Mouse (Mus musculus): ENCODE data around the gene Commd6.

The Commd6 gene

DNA sequence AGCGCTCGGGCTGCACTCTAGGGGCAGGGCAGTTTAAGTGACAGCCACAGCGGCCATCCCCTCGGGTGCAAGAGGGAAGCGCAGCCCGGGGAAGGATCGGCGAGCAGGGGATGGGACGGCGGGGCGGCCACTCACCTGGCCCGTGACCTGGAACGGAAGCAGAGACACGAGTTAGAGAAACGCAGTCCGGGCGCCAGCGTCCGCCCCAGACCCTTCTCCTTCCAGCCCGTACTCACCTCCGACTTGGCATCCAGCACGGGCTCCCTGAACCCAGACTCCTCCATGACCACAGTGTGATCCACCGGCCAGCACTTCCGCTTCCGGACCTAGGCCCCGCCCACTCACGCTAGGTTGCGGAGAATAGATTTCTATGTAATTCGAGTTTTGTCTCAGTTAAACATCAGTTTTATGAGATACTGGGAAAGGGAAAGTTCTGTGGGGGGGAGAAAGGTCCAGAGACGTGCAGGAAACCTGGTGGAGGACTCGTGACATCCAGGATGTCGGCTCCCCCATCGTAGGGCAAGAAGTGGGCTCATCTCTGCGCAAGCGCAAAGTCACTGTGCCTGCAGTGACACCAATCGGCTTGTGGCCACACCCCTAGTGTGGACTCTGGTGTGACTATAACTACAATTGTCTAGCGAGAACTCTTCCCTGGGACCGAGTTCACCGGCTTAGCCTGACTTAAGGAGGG, at the start of gene Commd6:
Commd6 (minus strand) TSS at position 534 of the 691 bp plus-strand sequence.
- in situ Hi-C loops (cut with MboI; ENCODE audit: low pct_unique_long_range_greater_than_20kb in 1 of 2, low sequenced_read_pairs in 2 of 2, unreplicated experiment in 1 of 2): no loop called here

DNA sequence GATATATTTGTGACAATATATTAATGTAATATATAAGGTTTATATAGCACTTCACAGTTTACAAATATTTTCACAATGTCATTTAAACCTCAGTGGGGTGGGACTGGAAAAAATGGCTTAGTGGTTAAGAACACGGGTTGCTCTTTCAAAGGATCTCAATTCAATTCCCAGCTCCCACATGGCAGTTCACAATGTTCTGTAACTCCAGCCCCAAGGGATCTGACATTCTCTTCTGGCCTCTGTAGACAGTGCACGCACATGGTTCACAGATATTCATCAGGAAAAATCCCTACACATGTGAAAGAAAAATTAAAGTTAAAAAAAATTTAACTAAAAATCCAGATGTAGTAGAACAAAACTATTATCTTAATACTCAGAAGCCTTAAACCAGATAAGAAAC, 47.9 kb upstream of the Commd6 start:
- in situ Hi-C loops (cut with MboI; ENCODE audit: low pct_unique_long_range_greater_than_20kb in 1 of 2, low sequenced_read_pairs in 2 of 2, unreplicated experiment in 1 of 2): no loop called here

DNA sequence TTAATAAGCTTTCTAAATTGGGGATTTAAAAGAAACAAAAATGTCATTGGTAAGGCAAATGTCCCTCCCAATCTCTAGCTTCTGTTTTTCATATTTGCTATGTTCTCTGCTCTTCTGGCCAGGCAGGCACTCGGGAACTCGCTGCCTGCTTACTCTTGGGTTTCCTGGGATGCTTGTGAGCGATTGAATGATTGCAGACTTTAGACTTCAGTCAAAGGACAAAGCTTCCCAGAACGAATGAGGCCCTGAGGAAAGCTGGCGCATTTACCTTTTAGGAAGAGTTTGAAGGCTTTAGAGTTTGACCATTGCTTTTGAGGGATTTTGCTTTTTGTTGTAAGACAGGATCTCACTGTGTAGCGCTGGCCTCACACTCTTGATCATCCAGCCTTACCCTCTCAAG, 47.2 kb upstream of the Commd6 start:
- in situ Hi-C loops (cut with MboI; ENCODE audit: low pct_unique_long_range_greater_than_20kb in 1 of 2, low sequenced_read_pairs in 2 of 2, unreplicated experiment in 1 of 2): no loop called here

DNA sequence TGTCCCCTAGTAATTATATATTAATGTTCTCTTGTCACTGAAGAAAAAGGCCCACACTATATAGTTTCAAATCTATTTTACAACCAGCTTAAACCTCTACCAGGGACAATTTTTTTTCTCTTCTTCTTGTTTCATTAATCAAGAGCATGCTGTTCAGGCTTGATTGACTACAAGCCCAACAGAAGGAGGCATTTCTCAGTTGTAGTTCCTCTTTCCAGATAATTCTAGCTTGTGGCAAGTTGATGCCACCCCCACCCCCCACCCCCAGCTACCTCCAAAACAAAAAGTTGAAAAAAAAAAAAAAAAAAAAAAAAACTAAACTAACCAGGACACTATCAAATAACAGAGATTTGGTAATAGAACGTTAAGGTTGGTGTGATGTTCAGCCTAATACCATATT, 31.7 kb upstream of the Commd6 start:
- in situ Hi-C loops (cut with MboI; ENCODE audit: low pct_unique_long_range_greater_than_20kb in 1 of 2, low sequenced_read_pairs in 2 of 2, unreplicated experiment in 1 of 2): no loop called here

DNA sequence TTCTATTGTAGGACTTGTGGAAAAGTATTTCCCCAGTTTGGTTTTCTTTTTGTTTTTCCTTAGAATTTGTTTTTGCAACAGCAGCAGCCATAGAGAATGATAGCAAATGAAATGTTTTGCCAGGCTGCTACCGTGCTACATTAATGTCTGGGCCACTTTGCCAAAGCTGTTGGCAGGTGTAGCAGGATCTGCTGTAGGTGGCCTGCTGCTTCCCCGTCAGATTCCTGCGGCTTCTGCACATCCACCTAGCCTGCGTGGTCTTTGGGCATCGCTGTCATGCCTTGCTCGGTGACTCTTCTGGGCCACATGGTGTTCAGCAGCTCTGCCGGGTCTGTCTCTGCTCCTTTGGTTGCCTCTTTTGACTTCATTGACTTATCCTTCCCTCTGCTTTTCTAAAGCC, 28.1 kb upstream of the Commd6 start:
- in situ Hi-C loops (cut with MboI; ENCODE audit: low pct_unique_long_range_greater_than_20kb in 1 of 2, low sequenced_read_pairs in 2 of 2, unreplicated experiment in 1 of 2): no loop called here

DNA sequence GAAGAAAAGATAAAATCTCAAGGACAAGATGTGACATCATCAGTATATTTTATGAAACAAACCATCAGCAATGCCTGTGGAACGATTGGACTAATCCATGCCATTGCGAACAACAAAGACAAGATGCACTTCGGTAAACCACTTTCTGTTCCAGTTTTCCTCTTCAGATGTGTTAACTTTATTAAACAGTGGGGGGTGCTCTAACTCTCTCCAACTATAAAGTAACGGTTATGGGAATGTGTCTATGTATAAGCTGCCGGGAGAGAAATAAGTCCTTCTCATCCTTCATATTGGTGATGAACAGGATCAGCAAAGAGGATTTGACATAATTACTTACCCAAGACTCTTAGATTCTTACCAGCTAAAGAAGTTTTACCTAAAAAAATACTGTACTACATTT, 26.1 kb upstream of the Commd6 start:
- in situ Hi-C loops (cut with MboI; ENCODE audit: low pct_unique_long_range_greater_than_20kb in 1 of 2, low sequenced_read_pairs in 2 of 2, unreplicated experiment in 1 of 2): no loop called here

DNA sequence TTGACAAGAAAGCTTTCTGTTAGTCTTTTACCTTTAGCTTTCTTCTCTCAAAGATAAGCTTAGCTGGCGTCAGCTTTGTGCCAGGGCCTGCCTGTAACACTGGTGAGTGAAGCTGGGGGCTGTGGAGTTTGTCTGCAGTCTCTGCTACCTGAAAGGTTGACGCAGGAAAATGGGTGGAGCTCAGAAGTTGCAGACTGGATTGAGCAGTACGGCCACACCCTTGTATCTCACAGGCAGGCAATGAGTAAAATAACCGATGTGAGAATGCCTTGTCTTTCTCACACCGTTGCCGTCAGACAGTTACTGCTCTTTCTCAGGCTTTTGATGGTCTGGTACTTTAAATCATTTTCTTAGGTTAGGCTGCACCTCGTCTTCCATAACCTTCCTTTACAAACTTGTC, 25.6 kb upstream of the Commd6 start:
- in situ Hi-C loops (cut with MboI; ENCODE audit: low pct_unique_long_range_greater_than_20kb in 1 of 2, low sequenced_read_pairs in 2 of 2, unreplicated experiment in 1 of 2): no loop called here

DNA sequence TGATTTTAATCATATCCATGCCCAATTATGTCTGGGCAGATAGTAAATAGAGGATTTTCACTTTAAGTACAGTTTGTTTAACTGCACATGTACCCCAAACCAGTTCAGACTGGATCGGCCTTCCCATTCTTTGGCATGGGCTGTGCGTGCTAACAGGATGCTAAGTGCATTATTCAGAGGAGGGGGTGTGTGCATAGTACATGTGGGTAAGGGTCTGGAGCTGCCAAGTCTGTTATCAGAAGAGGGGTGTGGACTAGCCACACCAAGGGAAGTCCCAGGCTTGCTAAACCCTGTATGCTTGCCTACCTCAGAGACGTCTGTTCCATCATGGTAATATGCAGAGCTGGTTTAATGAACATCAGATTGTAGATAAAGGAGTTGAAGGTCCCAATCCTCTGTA, 23.8 kb upstream of the Commd6 start:
- in situ Hi-C loops (cut with MboI; ENCODE audit: low pct_unique_long_range_greater_than_20kb in 1 of 2, low sequenced_read_pairs in 2 of 2, unreplicated experiment in 1 of 2): no loop called here

DNA sequence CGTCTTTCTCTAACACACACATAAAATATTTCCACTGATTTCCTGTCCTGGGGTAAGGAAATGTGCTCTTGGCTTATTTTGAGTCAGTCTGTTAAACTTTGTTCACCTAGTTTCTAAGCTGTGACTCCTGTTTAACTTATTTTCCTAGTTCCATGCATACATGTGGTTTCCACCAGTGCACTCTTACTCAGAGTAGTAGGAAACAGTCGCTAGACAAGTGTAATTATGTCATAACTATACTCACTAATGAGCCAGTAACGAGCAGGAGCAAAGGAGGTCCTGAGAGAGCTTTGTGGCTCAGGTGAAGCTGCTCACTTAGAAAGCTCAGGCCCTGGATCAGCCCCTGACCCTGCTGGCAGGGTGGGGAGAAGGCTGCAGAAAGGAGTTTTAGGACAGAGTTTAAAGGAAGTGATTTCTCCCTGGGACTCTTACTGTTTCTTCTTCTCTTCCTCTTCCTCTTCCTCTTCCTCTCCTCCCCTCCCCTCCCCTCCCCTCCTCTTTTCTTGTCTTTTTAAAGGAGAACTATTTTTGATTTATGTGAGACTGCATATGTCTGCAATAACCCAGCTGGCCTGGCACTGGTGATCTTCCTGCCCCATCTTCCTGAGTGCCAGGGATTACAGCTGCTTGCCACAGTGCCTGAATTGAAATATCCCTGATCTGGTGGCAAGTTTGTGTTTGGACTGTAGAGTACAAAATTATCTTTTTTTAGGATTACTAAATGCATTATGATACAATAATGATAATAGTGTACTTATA, 21.3 kb upstream of the Commd6 start:
- in situ Hi-C loops (cut with MboI; ENCODE audit: low pct_unique_long_range_greater_than_20kb in 1 of 2, low sequenced_read_pairs in 2 of 2, unreplicated experiment in 1 of 2): no loop called here

DNA sequence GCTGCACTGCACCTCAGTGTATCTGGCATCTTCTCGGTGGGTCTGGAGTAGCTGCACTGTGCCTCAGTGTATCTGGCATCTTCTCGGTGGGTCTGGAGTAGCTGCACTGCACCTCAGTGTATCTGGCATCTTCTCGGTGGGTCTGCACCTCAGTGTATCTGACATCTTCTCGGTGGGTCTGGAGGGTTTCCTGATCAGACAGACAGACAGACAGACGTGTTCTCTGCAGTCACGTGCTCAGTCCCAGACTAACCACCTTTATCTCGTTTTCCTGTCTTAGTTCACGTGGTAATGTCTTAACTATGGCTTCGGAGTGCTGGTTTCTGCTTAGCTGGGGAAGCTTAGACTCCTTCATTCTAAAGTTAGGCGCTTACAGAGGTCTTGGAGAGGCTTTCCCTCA, 15.8 kb upstream of the Commd6 start:
- in situ Hi-C loops (cut with MboI; ENCODE audit: low pct_unique_long_range_greater_than_20kb in 1 of 2, low sequenced_read_pairs in 2 of 2, unreplicated experiment in 1 of 2): no loop called here

DNA sequence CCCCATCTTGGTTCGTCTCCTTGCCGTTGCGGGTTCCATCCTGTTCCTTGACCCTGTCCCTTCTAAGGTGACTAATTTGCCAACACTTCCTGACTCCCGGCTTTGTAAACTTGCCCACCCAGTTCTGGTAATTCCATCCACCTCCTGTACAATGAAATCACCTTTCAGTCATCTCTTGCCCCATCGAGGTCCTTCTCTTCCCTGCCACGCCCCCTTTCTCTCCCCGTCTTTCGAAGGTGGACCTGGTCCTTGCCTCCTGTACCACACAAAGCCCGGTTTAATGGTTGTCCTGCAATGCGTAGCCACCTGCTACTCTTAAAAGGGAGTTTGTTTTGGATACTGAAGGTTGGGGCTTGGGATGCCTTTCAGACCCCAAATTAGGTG, 14.0 kb upstream of the Commd6 start:
- in situ Hi-C loops (cut with MboI; ENCODE audit: low pct_unique_long_range_greater_than_20kb in 1 of 2, low sequenced_read_pairs in 2 of 2, unreplicated experiment in 1 of 2): no loop called here

DNA sequence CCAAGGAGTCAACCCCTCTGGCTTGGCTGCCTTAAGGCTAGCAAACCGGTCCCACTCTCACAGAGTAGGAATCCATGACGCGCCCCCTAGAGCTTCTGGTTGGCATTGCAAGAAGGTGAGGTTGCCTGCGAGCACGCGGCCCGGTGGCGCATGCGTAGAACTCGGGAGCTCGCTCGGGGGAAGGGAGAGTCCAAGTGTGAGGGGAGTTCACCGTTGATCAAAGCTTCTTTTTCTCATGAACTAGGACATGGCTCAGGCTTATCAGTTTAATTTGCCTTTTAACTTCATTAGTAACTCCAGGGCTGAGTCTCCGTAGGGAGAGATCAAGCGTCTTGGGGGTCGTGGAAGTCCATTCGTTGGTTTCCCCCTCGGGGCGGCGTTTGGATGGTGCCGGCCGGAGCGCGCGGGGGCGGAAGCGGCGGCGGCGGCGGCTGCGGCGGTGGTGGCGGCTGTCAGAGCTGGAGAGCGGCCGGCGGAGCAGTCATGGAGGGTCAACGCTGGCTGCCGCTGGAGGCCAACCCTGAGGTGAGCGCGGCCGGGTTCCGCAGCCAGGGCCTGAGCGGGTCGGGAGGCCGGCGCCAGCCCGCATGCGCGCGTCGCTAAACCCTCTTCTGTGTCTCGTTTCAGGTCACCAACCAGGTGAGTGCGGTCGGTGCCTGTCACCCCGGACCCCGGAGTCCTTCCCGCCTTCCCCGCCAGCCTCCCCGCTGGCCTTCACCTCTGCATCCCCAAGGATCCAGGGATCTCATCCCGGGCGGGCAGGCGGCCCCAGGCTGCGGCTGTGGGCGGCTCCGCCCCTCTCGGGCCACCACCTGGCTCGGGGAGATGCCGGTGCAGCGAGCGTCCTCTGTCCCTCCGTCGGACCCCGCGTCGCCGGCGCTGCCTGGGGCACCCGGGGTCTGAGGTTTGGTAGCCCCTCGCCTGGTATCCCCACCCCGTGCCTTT, 13.4 kb upstream of the Commd6 start, which contains the start of gene Uchl3:
Uchl3 (plus strand) TSS at position 387 of the 945 bp plus-strand sequence.
- in situ Hi-C loops (cut with MboI; ENCODE audit: low pct_unique_long_range_greater_than_20kb in 1 of 2, low sequenced_read_pairs in 2 of 2, unreplicated experiment in 1 of 2): no loop called here

DNA sequence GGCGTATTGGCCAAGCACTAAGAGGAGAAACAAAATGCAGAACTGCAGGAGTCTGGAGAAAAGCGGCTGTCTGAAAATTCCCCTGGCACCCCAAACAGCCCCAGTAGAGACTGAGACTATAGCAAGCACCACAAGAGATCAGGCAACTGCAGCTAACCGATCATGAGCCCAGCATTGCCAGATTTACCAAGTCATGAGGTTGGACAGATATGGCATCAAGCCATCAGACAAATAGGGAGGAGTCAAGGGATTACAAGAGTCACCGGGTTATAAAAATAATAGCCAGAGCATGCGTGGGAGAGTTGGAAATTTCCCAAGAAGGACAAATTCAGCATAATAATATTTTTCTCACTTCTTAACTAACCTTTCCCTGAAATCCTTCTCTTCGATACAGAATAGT, 12.1 kb upstream of the Commd6 start:
- in situ Hi-C loops (cut with MboI; ENCODE audit: low pct_unique_long_range_greater_than_20kb in 1 of 2, low sequenced_read_pairs in 2 of 2, unreplicated experiment in 1 of 2): no loop called here

DNA sequence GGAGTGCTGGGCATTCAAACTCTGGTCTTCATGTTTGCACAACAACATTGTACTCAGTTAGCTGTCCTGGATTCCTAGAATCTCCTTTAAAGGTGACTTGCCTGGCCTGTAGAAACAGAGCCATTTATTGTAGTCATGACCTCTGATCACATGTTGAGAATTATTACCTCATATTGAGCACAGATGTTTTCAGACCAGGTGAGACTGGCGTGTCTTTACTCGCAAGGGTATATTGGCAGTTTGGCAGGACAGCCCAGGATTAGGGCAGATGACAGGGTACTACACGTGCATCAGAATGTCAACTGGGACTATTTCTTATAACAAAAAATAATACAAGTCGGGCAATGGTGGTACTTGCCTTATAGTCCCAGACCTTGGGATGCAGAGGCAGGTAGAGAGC, 10.1 kb upstream of the Commd6 start:
- in situ Hi-C loops (cut with MboI; ENCODE audit: low pct_unique_long_range_greater_than_20kb in 1 of 2, low sequenced_read_pairs in 2 of 2, unreplicated experiment in 1 of 2): no loop called here

DNA sequence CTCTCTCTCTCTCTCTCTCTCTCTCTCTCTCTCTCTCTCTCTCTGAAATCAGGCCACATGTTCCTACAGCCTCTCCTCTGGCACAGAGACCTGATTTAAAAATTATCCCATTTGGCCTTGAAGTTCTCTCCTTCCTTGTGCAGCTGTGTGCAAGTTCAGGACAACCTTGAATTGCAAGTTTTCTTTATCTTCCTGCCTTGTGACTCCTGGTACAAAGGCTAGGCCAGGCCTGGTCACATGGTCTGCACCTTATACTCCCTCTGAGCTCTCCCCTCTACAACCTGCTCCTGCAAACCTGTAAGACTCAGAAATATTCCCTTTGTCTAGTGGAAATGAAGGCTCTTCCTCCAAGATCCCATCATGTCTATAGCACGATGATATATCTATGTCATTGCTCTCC, 4.5 kb upstream of the Commd6 start:
- in situ Hi-C loops (cut with MboI; ENCODE audit: low pct_unique_long_range_greater_than_20kb in 1 of 2, low sequenced_read_pairs in 2 of 2, unreplicated experiment in 1 of 2): no loop called here

DNA sequence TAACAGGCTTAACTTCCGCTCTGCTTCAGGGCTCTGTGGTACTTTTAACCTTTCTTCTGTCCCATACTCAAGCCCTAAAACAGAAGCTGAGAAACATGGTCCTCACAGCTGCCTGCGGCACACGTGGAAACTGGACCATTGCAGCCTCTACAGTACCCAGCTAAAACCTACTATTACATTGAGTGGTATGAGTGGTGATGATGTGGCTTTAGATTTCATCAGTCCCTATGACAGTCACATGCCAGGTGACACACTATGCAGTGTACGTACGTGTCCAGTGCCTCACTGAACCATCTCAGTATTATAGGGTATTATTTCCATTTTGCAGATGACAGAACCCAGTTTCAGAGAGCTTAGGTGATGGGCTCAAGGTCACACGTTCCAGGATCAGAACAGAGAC, 3.1 kb downstream of the Commd6 start:
- in situ Hi-C loops (cut with MboI; ENCODE audit: low pct_unique_long_range_greater_than_20kb in 1 of 2, low sequenced_read_pairs in 2 of 2, unreplicated experiment in 1 of 2): no loop called here

DNA sequence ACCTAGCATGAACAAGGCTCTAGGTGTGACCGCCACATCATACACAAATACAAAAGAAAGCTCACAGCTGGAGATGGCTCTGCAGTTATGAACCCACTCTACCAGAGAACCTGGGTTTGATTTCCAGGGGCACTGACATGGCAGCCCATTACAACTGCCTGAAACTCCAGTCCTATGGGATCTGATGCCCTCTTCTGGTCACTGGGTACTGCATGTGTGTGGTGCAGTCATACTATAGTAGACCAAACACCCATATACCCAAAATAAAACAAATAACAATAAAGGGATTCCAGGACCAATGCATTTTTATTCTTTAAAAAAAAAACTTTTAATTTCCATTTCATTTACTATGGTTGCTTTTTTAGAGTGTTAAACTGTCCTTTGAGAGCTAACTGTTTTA, 4.7 kb downstream of the Commd6 start:
- in situ Hi-C loops (cut with MboI; ENCODE audit: low pct_unique_long_range_greater_than_20kb in 1 of 2, low sequenced_read_pairs in 2 of 2, unreplicated experiment in 1 of 2): no loop called here

DNA sequence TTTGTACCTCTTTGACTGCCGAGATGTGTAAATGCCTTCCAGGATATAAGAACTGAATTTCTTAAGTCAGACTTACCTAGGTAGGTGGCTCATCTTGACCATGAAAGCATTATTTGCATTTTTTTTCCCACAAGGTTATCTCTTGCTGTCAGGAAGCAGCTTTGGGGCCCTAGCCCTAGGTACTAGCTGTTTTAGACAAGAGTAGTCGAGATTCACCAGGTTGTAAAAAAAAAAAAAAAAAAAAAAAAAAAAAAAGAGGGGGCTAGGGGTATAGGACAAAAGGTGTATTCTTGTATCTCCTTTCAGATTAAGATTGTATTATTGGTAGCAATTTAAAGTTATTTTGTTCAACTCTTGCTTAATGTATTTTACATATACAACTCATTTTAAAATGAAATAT, 9.9 kb downstream of the Commd6 start:
- in situ Hi-C loops (cut with MboI; ENCODE audit: low pct_unique_long_range_greater_than_20kb in 1 of 2, low sequenced_read_pairs in 2 of 2, unreplicated experiment in 1 of 2): no loop called here

DNA sequence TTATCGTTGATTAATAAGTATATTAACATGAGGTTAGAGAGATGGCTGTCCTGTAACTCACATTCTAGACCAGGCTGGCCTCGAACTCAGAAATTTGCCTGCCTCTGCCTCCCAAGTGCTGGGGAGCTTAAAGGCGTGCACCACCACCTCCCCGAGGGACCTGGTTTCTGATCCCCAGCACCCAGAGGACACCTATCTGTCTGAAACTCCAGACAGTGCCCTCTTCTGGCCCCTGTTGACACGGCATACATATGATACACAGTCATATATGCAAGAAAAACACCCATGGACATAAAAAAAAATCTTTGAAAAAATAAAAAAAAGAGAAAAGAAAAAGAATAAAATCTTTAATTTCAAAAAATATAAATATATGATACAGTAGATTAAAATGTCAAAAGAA, 22.8 kb downstream of the Commd6 start:
- in situ Hi-C loops (cut with MboI; ENCODE audit: low pct_unique_long_range_greater_than_20kb in 1 of 2, low sequenced_read_pairs in 2 of 2, unreplicated experiment in 1 of 2): no loop called here

All from mouse embryonic stem cell (cell line).